8 mouse cellular contexts compared by ENCODE assay signal in the genomic region with DNA sequence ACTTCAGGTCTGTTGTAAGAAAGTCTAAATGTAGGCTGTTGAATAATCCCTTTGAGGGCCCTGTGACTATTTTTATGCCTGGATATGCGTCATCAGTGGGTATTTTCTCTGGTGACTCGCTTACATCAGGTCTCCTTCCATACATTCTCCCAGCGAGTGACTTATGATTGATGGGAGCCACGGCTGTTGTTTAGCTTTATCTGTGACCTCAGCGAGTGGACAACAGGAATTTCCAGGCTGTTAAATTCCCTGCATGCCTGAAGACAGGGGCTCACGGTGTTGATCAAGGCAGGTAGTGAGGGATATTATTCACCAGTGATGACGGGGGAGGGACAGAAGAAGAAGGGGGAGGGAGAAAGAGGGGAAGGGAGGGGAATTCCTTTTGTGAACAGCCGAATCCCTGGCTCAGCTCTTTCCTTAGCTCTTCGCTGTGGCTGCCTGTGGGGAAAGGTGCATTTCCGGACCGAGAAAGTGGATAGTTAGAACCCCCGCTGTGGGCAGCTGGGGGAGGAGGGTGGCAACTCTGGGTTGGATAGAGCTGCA. TPM values are rescaled to one million over a fixed set of nuclear protein-coding genes. Genes with fewer than 3 reads are reported as not detected.
DNase-seq lines count a peak whose midpoint lies in the region; ATAC-seq lines count a peak whose summit lies in the region.

No protein-coding gene starts in this region.

- H3K4me1 ChIP-seq in forebrain, embryonic 14.5 days (ENCODE audit: control insufficient read depth, insufficient read depth, low read length) = peaks cover 12% of the 10 kb centered on the region
- H3K4me1 ChIP-seq in liver, embryonic 13.5 days (replicated peaks) = peaks cover 8% of the 10 kb centered on the region; the same call in 1 of the 2 replicates

- H3K4me3 ChIP-seq in forebrain, embryonic 14.5 days (ENCODE audit: low read depth, low read length) = peak overlapping the region; percentile 9; the same call in 1 of the 2 replicates
- H3K4me3 ChIP-seq in liver, embryonic 13.5 days (replicated peaks) = no peak overlapping the region

- no peaks in the 10 kb centered on the region for H3K9me3 ChIP-seq in forebrain, embryonic 14.5 days (replicated peaks; ENCODE audit: control insufficient read depth, low read length)
- H3K9me3 ChIP-seq in liver, embryonic 13.5 days (replicated peaks) = no peaks in the 10 kb centered on the region

- no peaks in the 10 kb centered on the region for H3K27me3 ChIP-seq in forebrain, embryonic 14.5 days (replicated peaks; ENCODE audit: control insufficient read depth, insufficient read depth, low read length)
- no peaks in the 10 kb centered on the region for H3K27me3 ChIP-seq in liver, embryonic 13.5 days

- ATAC-seq in forebrain, embryonic 14.5 days = peak; percentile 63
- ATAC-seq in inflammation-experienced regulatory T-cells, adult 6 months = peak; percentile 33
- no peak for ATAC-seq in liver, embryonic 13.5 days (ENCODE audit: low read depth)
- ATAC-seq in erythroblast, adult 5-6 weeks (replicated peaks; ENCODE audit: low FRiP score, poor library complexity, severe bottlenecking) = no peak

- peak overlapping the region; percentile 37 for H3K4me2 ChIP-seq in forebrain, embryonic 14.5 days (ENCODE audit: low read length)
- H3K4me2 ChIP-seq in liver, embryonic 13.5 days = peak overlapping the region; percentile 29

- no peak overlapping the region for H3K9ac ChIP-seq in forebrain, embryonic 14.5 days (ENCODE audit: low read length)
- H3K9ac ChIP-seq in liver, embryonic 13.5 days = no peak overlapping the region

- H3K27ac ChIP-seq in forebrain, embryonic 14.5 days (ENCODE audit: low read depth, low read length) = no peak overlapping the region
- H3K27ac ChIP-seq in liver, embryonic 13.5 days = no peak overlapping the region

- DNase-seq in gastrocnemius, adult 18-20 months (ENCODE audit: low spot score) = peak; percentile 74
- no peak for DNase-seq in gastrocnemius, postnatal 4 days (ENCODE audit: low spot score in 2 of 2)
- DNase-seq in adrenal gland, adult 8-10 months = peak; percentile 18
- peak; percentile 30 for DNase-seq in forebrain, embryonic 14.5 days (ENCODE audit: low spot score)
- no peak for DNase-seq in liver, embryonic 13.5 days
- DNase-seq in retina, adult 2 months (ENCODE audit: low read depth, low spot score) = peak; percentile 9

- WGBS in forebrain, embryonic 14.5 days = 5% methylated on average over 12 of the region's 12 CpGs
- 12% methylated on average over 12 of the region's 12 CpGs for WGBS in liver, embryonic 13.5 days (ENCODE audit: insufficient replicate concordance)

- no peaks in the 10 kb centered on the region for H3K36me3 ChIP-seq in forebrain, embryonic 14.5 days (ENCODE audit: control insufficient read depth, insufficient read depth, low read length)
- H3K36me3 ChIP-seq in liver, embryonic 13.5 days = no peaks in the 10 kb centered on the region

RNA-seq across cellular contexts. Expression of a gene that starts 52.0 kb away (rescaled TPM):
- total RNA-seq in gastrocnemius, adult 18-20 months (2021) = 10 to 100 TPM; 47.5 to 48.3 TPM
- 10 to 100 TPM; 58.4 to 64.3 TPM for total RNA-seq in gastrocnemius, postnatal 4 days (2021)
- total RNA-seq in adrenal gland, adult 8-10 months (2022) = 10 to 100 TPM; 27.5 to 43.1 (median 38.7) TPM
- polyA plus RNA-seq in forebrain, embryonic 14.5 days (2014; fragmentation: Nextera tagmentation; extraction: Ambion mirVana) = 21.1 and 36.8 TPM in 2 replicates
- 10 to 100 TPM; 19.4 to 32.6 (median 24.8) TPM for polyA plus RNA-seq in inflammation-experienced regulatory T-cells, adult 6 months (2017; shearing (Covaris generic))
- polyA plus RNA-seq in liver, embryonic 13.5 days (2015; fragmentation: Nextera tagmentation; extraction: Ambion mirVana) = 0.43 and 0.63 TPM in 2 replicates
- total RNA-seq in erythroblast, adult 5-6 weeks (2015; ENCODE audit: low replicate concordance) = 0.21 TPM in 1 of 2 replicates, not detected in the other
- 0.51 and 0.56 TPM in 2 replicates for total RNA-seq in erythroblast, adult 5-6 weeks (2017; ENCODE audit: low replicate concordance)

Comparison
In these comparisons a context has a peak if more than half of its experiments do, and no peak if none do; other contexts are left out.
1. DNase-seq: peak in gastrocnemius, adult 18-20 months (single experiment), adrenal gland, adult 8-10 months (single experiment), forebrain, embryonic 14.5 days (single experiment) and retina, adult 2 months (single experiment); none in gastrocnemius, postnatal 4 days (0 of 2) and liver, embryonic 13.5 days (single experiment).
2. ATAC-seq: peak in forebrain, embryonic 14.5 days (single experiment) and inflammation-experienced regulatory T-cells, adult 6 months (single experiment); none in liver, embryonic 13.5 days (single experiment) and erythroblast, adult 5-6 weeks (single experiment).
3. RNA of a gene that starts 52.0 kb away (total RNA-seq): 58.4 to 64.3 TPM in gastrocnemius, postnatal 4 days, 47.5 to 48.3 TPM in gastrocnemius, adult 18-20 months and 27.5 to 43.1 TPM in adrenal gland, adult 8-10 months; 0.21 to 0.56 TPM in erythroblast, adult 5-6 weeks; every median in the first group is over 10 times any median in the second.